Mouse (Mus musculus) ES-Bruce4 (cell line): ENCODE results near the gene Wwp2. TPM values are rescaled to one million over a fixed set of nuclear protein-coding genes. Genes with fewer than 3 reads are reported as not detected.

Experiments
- H3K27ac ChIP-seq: 2 replicates; pipeline ENCODE4 v1.5.1; 2012; ENCODE audit warnings: low read length, inconsistent platforms; ENCODE audit not compliant: insufficient read depth
- H3K27me3 ChIP-seq: 2 replicates; pipeline ENCODE4 v1.6.1; 2012; ENCODE audit warnings: mild to moderate bottlenecking, low read length, inconsistent platforms; ENCODE audit not compliant: control insufficient read depth, poor library complexity, insufficient read depth, severe bottlenecking
- H3K36me3 ChIP-seq: 2 replicates; pipeline ENCODE4 v1.6.1; 2012; ENCODE audit warnings: inconsistent platforms, mild to moderate bottlenecking, low read length, moderate library complexity; ENCODE audit not compliant: control insufficient read depth, poor library complexity, insufficient read depth, severe bottlenecking
- H3K4me1 ChIP-seq: one replicate; pipeline ENCODE4 v1.8.1; 2011; ENCODE audit warnings: low read length; ENCODE audit not compliant: control insufficient read depth, insufficient read depth
- H3K4me3 ChIP-seq: 2 replicates; pipeline ENCODE4 v1.5.1; 2011; ENCODE audit warnings: low read depth, mild to moderate bottlenecking, low read length
- H3K9ac ChIP-seq: 2 replicates; pipeline ENCODE4 v1.6.1; 2012; ENCODE audit warnings: low read depth, mild to moderate bottlenecking, inconsistent platforms; ENCODE audit not compliant: poor library complexity, severe bottlenecking
- H3K9me3 ChIP-seq: replicated peaks from 2 replicates; pipeline ENCODE4 v1.6.1; 2012; ENCODE audit warnings: mild to moderate bottlenecking, low read length, inconsistent platforms; ENCODE audit not compliant: control insufficient read depth, poor library complexity, insufficient read depth, severe bottlenecking
- CTCF ChIP-seq: IDR thresholded peaks from one replicate; pipeline ENCODE4 v1.8.1; 2011; ENCODE audit warnings: low read depth, low read length
- EP300 ChIP-seq: IDR thresholded peaks from 2 replicates; pipeline ENCODE4 v1.6.1; 2011; ENCODE audit warnings: low read depth, low read length; ENCODE audit not compliant: insufficient read depth
- POLR2A ChIP-seq: IDR thresholded peaks from one replicate; pipeline ENCODE4 v1.8.1; 2011; ENCODE audit warnings: low read length; ENCODE audit not compliant: insufficient read depth
- polyA plus RNA-seq: library from polyadenylated mRNA; stranded (reverse); fragments of >200 nt; gene quantifications from 2 replicates; pipeline ENCODE4 v1.2.4, GENCODE M21; 2011; ENCODE audit warnings: low read depth; ENCODE audit not compliant: missing spikeins, insufficient read depth, insufficient read length

The Wwp2 gene
- polyA plus RNA-seq, 1 experiment, result 48.7 TPM

DNA sequence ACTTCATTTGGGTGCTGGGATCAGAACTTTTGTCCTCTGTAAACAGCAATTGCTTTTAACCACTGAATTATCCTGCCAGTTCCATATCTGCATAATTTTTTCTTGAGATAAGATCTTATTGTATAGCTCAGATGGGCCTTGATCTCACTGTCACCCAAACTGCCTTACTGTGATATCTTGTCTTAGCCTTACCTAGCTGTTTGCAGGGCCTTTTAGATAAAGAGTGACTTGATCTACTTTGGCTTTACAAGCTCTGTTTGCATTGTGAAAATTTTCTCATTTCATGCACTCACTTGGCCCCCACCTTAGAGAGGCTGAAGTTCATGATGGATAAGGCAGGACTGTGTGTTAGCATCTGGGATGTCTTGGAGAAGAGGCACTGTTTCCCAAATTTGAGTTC is 48.8 kb downstream of the Wwp2 start:
- TF ChIP-seq CTCF, result no peak

DNA sequence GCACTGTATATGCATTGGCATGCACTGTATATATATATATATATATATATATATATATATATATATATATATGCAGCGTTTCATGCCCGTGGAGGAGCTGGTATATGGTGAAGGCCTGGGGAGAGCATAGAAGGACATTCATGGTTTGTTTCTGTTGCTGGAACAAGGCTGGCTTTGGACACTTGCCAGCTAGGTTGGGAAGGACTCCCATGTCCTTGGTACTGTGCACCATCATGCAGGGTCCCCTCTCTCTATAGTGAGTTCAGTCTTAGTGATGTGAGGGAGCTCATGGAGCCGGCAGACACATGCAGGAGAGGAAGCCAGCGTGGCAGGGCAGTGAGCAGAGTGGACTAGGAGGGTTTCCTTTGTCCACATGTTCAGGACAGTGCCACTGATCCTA is 52.4 kb downstream of the Wwp2 start:
- Histone ChIP-seq H3K9ac (no peak overlapping the region), H3K27ac (no peak overlapping the region), H3K36me3 (peaks cover 6% of the 10 kb centered on the region), H3K9me3 (no peaks in the 10 kb centered on the region), H3K4me1 (peaks cover 2% of the 10 kb centered on the region), H3K4me3 (no peak overlapping the region), H3K27me3 (no peaks in the 10 kb centered on the region)
- TF ChIP-seq EP300 (no peak), POLR2A (no peak), CTCF (no peak)

More for the DNA sequence above, 48.8 kb downstream of the Wwp2 start:
- Histone ChIP-seq H3K27me3 (no peaks in the 10 kb centered on the region), H3K9ac (no peak overlapping the region), H3K36me3 (peaks cover 6% of the 10 kb centered on the region), H3K4me1 (peaks cover 2% of the 10 kb centered on the region), H3K4me3 (no peak overlapping the region), H3K27ac (no peak overlapping the region), H3K9me3 (no peaks in the 10 kb centered on the region)

DNA sequence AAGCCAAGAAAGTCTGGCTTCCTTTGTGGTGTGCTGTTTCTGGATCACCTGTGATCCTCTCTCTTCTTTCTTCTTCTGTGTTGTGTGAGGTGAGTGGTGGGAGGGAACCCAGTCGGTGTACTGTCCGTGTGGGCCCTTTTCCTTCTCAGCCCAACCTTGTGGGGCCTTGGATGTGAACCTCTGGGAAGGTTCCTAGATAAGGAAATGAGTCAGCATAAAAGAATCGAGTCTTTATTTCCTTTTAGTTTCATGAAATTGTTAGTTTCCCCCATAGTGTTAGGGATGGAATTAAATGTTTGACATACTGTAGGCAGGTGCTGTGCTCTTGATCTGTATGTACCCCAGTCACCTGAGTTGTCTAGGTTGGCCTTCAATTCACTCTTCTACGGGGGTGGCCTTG is 52.9 kb downstream of the Wwp2 start:
- Histone ChIP-seq H3K27ac (no peak overlapping the region), H3K4me3 (no peak overlapping the region), H3K9ac (no peak overlapping the region), H3K9me3 (no peaks in the 10 kb centered on the region), H3K27me3 (no peaks in the 10 kb centered on the region), H3K4me1 (peaks cover 2% of the 10 kb centered on the region), H3K36me3 (peaks cover 6% of the 10 kb centered on the region)
- TF ChIP-seq EP300 (no peak), POLR2A (no peak), CTCF (no peak)

DNA sequence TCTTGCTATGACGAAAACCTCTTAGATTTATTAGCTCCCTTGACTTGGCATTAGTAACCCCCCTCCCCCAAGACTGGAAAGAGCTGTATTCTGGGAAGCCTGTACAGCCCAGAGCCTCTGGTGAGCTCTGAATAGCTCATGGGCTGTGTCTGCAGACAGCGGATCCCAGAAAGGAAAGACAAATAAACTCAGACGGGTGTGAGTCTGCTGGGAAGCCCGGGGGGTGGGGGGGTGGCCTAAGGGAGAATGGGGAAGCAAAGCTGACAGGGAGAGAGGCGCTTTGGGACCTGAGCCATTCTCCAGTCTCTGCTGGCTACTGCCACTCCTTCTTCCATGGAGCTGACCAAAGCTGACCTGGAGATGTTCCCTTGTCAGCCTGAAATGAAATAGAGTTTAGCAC is 53.8 kb downstream of the Wwp2 start:
- Histone ChIP-seq H3K36me3 (peaks cover 6% of the 10 kb centered on the region), H3K9ac (no peak overlapping the region), H3K4me3 (no peak overlapping the region), H3K4me1 (peaks cover 2% of the 10 kb centered on the region), H3K27me3 (no peaks in the 10 kb centered on the region), H3K9me3 (no peaks in the 10 kb centered on the region), H3K27ac (no peak overlapping the region)
- TF ChIP-seq CTCF (no peak), EP300 (no peak), POLR2A (no peak)

DNA sequence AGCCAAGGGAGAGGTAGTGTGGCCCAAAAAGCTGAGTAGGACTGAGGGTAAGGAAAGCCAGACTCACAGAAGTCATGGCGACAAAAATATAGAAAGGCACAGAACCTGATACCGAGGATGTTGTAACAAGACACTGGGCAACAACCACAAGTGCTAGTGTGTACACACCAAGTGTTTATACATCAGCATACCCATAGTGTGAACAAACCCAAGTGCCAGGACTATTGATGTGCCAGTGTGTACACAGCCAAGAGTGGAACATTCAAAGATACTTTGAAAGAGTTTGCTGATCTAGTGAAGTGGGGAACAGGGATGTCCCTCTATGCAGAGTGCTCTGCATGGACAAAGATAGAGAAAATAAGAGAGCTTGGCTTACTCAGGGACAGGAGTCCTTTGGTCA is 54.5 kb downstream of the Wwp2 start:
- Histone ChIP-seq H3K36me3 (peaks cover 4% of the 10 kb centered on the region; the same call in 1 of the 2 replicates), H3K9ac (no peak overlapping the region), H3K4me1 (peaks cover 2% of the 10 kb centered on the region), H3K27me3 (no peaks in the 10 kb centered on the region), H3K27ac (no peak overlapping the region), H3K9me3 (no peaks in the 10 kb centered on the region), H3K4me3 (no peak overlapping the region)
- TF ChIP-seq EP300, result no peak
- no peak for TF ChIP-seq POLR2A
- TF ChIP-seq CTCF, result no peak

DNA sequence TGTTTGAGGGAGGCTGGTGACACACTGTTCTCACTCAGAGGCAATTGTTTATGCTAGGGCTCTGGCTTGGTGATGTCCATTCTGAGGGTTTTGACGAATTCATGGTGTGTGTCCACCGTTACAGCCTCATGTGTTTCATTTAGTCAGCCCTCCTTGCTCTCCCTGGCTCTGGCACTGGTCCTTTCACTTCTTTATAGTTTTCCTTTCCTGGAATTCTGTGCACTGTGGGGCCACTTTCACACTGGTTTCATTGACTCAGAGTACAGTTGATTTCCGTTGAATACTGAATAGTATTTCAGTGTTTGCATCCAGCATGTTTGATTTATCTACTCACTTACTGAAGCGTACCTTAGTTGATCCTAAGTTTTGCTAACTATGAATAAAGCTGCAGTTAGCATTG is 55.0 kb downstream of the Wwp2 start:
- no peak for TF ChIP-seq EP300
- no peak for TF ChIP-seq CTCF
- no peak for TF ChIP-seq POLR2A
- no peaks in the 10 kb centered on the region for H3K9me3 ChIP-seq
- H3K36me3 ChIP-seq, result peaks cover 4% of the 10 kb centered on the region; the same call in 1 of the 2 replicates
- no peaks in the 10 kb centered on the region for H3K27me3 ChIP-seq
- no peak overlapping the region for H3K4me3 ChIP-seq
- H3K4me1 ChIP-seq, result peaks cover 2% of the 10 kb centered on the region
- H3K9ac ChIP-seq, result no peak overlapping the region
- H3K27ac ChIP-seq, result no peak overlapping the region
